Mouse (Mus musculus): ENCODE data around the gene Abcg8. TPM values are rescaled to one million over a fixed set of nuclear protein-coding genes. Genes with fewer than 3 reads are reported as not detected.

Gene Abcg8
- polyA plus RNA-seq (2012; rRNA removed) = 0.57 and 0.84 TPM in 2 replicates
- 0.70 and 1.00 TPM in 2 replicates for polyA plus RNA-seq (2014; fragmentation: Nextera tagmentation; extraction: Ambion mirVana)

GRCm38 (mm10) chr17:84675951-84676366 lies at the start of gene Abcg8:
Gene Abcg8, plus strand, starts transcription at chr17:84676302.
- Histone ChIP-seq H3K4me2 (ENCODE audit: low read depth) (peak within 1 kb of the TSS; percentile 51), H3K36me3 (replicated peaks; ENCODE audit: control insufficient read depth, insufficient read depth, low read depth) (no peaks in the 10 kb centered on the region), H3K4me1 (replicated peaks; ENCODE audit: control insufficient read depth in 2 of 2, insufficient read depth in 2 of 2, low read length in 1 of 2) (no peaks in the 10 kb centered on the region), H3K9ac (replicated peaks) (no peak within 1 kb of the TSS), H3K4me3 (ENCODE audit: insufficient read depth in 1 of 2, low read depth in 2 of 2, low read length in 2 of 2) (peak within 1 kb of the TSS in 1 of 2 experiments; percentile 13; a peak in 1 of 4 replicates), H3K27me3 (ENCODE audit: control insufficient read depth, insufficient read depth, low read length) (no peaks in the 10 kb centered on the region), H3K27ac (no peak within 1 kb of the TSS), H3K9me3 (ENCODE audit: control insufficient read depth, low read length) (no peaks in the 10 kb centered on the region)
- WGBS (ENCODE audit: insufficient replicate concordance) = 3% methylated on average over 24 of the region's 24 CpGs
- DNase-seq (ENCODE audit: low read depth in 3 of 3, low spot score in 3 of 3) (no peak), ATAC-seq (ENCODE audit: insufficient read depth) (no peak)
- no peak for TF ChIP-seq CTCF (IDR thresholded peaks at IDR 0.05; ENCODE audit: low read depth)
- no peak for TF ChIP-seq EP300 (IDR thresholded peaks at IDR 0.05; ENCODE audit: low read depth)

DNA sequence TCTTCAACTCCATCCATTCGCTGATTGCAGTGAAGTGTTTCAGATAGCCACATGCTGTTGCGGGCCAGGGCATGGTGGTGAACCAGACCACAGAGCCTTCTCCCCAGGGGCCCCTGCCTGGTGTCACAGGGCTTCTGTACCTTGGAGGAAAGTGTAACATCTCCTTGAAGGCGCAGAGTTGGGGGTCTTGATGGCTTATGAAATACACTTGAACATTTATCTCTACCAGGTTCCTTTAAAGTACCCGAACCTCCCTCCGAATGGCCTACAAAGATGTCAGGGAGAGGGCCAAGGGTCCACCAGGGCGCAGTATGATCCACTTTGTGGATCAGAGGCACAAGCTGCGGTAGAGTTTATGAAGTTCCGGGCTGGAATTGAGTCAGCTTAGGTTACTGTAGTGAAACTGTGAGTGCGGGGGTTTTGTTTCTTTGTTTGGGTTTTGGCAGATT lies 49.2 kb upstream of the Abcg8 start:
- H3K4me2 ChIP-seq (ENCODE audit: low read depth) = peak overlapping the region; percentile 57
- TF ChIP-seq EP300 (IDR thresholded peaks at IDR 0.05; ENCODE audit: low read depth) = no peak
- TF ChIP-seq CTCF (IDR thresholded peaks at IDR 0.05; ENCODE audit: low read depth) = no peak
- no peak overlapping the region for H3K4me3 ChIP-seq (ENCODE audit: insufficient read depth in 1 of 2, low read depth in 2 of 2, low read length in 2 of 2)
- H3K36me3 ChIP-seq (replicated peaks; ENCODE audit: control insufficient read depth, insufficient read depth, low read depth) = no peaks in the 10 kb centered on the region
- WGBS (ENCODE audit: insufficient replicate concordance) = 39% methylated on average over 9 of the region's 9 CpGs
- no peak overlapping the region for H3K9ac ChIP-seq (replicated peaks)
- no peaks in the 10 kb centered on the region for H3K9me3 ChIP-seq (ENCODE audit: control insufficient read depth, low read length)
- H3K27me3 ChIP-seq (ENCODE audit: control insufficient read depth, insufficient read depth, low read length) = no peaks in the 10 kb centered on the region
- DNase-seq (ENCODE audit: low read depth in 3 of 3, low spot score in 3 of 3) = no peak
- no peak for ATAC-seq (ENCODE audit: insufficient read depth)
- no peaks in the 10 kb centered on the region for H3K4me1 ChIP-seq (replicated peaks; ENCODE audit: control insufficient read depth in 2 of 2, insufficient read depth in 2 of 2, low read length in 1 of 2)
- no peak overlapping the region for H3K27ac ChIP-seq

DNA sequence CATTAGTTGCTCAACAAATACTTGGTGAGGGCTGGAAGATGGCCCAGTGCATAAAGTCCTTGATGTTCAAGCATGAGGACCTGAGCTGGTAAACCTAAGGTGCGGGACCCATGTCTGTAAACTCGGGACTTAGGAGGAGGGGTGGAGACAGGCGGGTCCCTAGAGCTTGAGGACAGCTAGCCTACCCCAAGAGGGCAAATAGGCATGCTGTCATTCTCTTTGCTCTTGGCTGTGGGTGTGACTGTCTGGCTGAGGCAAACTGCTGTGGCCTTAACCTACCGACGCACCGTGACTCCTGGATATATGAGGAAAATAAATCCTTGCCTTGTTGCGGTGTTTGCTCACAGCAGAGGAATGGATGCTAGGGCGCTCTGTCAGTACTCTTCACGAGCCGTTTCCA lies 48.4 kb upstream of the Abcg8 start:
- H3K4me3 ChIP-seq (ENCODE audit: insufficient read depth in 1 of 2, low read depth in 2 of 2, low read length in 2 of 2) = no peak overlapping the region
- no peak overlapping the region for H3K4me2 ChIP-seq (ENCODE audit: low read depth)
- TF ChIP-seq CTCF (IDR thresholded peaks at IDR 0.05; ENCODE audit: low read depth) (no peak), EP300 (IDR thresholded peaks at IDR 0.05; ENCODE audit: low read depth) (no peak)
- no peak overlapping the region for H3K27ac ChIP-seq
- H3K9ac ChIP-seq (replicated peaks) = no peak overlapping the region
- ATAC-seq (ENCODE audit: insufficient read depth) = no peak
- no peaks in the 10 kb centered on the region for H3K36me3 ChIP-seq (replicated peaks; ENCODE audit: control insufficient read depth, insufficient read depth, low read depth)
- no peak for DNase-seq (ENCODE audit: low read depth in 3 of 3, low spot score in 3 of 3)
- no peaks in the 10 kb centered on the region for H3K9me3 ChIP-seq (ENCODE audit: control insufficient read depth, low read length)
- H3K4me1 ChIP-seq (replicated peaks; ENCODE audit: control insufficient read depth in 2 of 2, insufficient read depth in 2 of 2, low read length in 1 of 2) = no peaks in the 10 kb centered on the region
- H3K27me3 ChIP-seq (ENCODE audit: control insufficient read depth, insufficient read depth, low read length) = no peaks in the 10 kb centered on the region
- WGBS (ENCODE audit: insufficient replicate concordance) = 70% methylated on average over 10 of the region's 10 CpGs

GRCm38 (mm10) chr17:84628611-84629010 lies 47.5 kb upstream of the Abcg8 start:
- TF ChIP-seq EP300 (IDR thresholded peaks at IDR 0.05; ENCODE audit: low read depth) (no peak), CTCF (IDR thresholded peaks at IDR 0.05; ENCODE audit: low read depth) (no peak)
- DNase-seq (ENCODE audit: low read depth in 3 of 3, low spot score in 3 of 3) (no peak), ATAC-seq (ENCODE audit: insufficient read depth) (no peak)
- H3K9ac ChIP-seq (replicated peaks) = no peak overlapping the region
- H3K4me1 ChIP-seq (replicated peaks; ENCODE audit: control insufficient read depth in 2 of 2, insufficient read depth in 2 of 2, low read length in 1 of 2) = peaks cover 0 to 3% of the 10 kb centered on the region in 2 experiments; a peak in 1 of 4 replicates
- H3K27ac ChIP-seq = no peak overlapping the region
- no peaks in the 10 kb centered on the region for H3K36me3 ChIP-seq (replicated peaks; ENCODE audit: control insufficient read depth, insufficient read depth, low read depth)
- no peak overlapping the region for H3K4me3 ChIP-seq (ENCODE audit: insufficient read depth in 1 of 2, low read depth in 2 of 2, low read length in 2 of 2)
- H3K4me2 ChIP-seq (ENCODE audit: low read depth) = no peak overlapping the region
- WGBS (ENCODE audit: insufficient replicate concordance) = 71% methylated on average over 9 of the region's 9 CpGs
- no peaks in the 10 kb centered on the region for H3K27me3 ChIP-seq (ENCODE audit: control insufficient read depth, insufficient read depth, low read length)
- no peaks in the 10 kb centered on the region for H3K9me3 ChIP-seq (ENCODE audit: control insufficient read depth, low read length)

GRCm38 (mm10) chr17:84631836-84632235 lies 44.3 kb upstream of the Abcg8 start:
- H3K27ac ChIP-seq = no peak overlapping the region
- no peaks in the 10 kb centered on the region for H3K9me3 ChIP-seq (ENCODE audit: control insufficient read depth, low read length)
- no peak for TF ChIP-seq CTCF (IDR thresholded peaks at IDR 0.05; ENCODE audit: low read depth)
- TF ChIP-seq EP300 (IDR thresholded peaks at IDR 0.05; ENCODE audit: low read depth) = no peak
- ATAC-seq (ENCODE audit: insufficient read depth) (no peak), DNase-seq (ENCODE audit: low read depth in 3 of 3, low spot score in 3 of 3) (no peak)
- no peaks in the 10 kb centered on the region for H3K27me3 ChIP-seq (ENCODE audit: control insufficient read depth, insufficient read depth, low read length)
- H3K4me3 ChIP-seq (ENCODE audit: insufficient read depth in 1 of 2, low read depth in 2 of 2, low read length in 2 of 2) = no peak overlapping the region
- H3K4me1 ChIP-seq (replicated peaks; ENCODE audit: control insufficient read depth in 2 of 2, insufficient read depth in 2 of 2, low read length in 1 of 2) = peaks cover 0 to 3% of the 10 kb centered on the region in 2 experiments; a peak in 1 of 4 replicates
- 64% methylated on average over 6 of the region's 6 CpGs for WGBS (ENCODE audit: insufficient replicate concordance)
- H3K36me3 ChIP-seq (replicated peaks; ENCODE audit: control insufficient read depth, insufficient read depth, low read depth) = no peaks in the 10 kb centered on the region
- H3K4me2 ChIP-seq (ENCODE audit: low read depth) = no peak overlapping the region
- no peak overlapping the region for H3K9ac ChIP-seq (replicated peaks)
